Mouse (Mus musculus) gastrocnemius, postnatal 14 days (tissue): ENCODE data around the gene Hsd3b6. TPM values are rescaled to one million over a fixed set of nuclear protein-coding genes. Genes with fewer than 3 reads are reported as not detected.
"Not testable (repeated sequence)": the region's sequence is repeated elsewhere in the genome, so short reads cannot be mapped to it uniquely, and the experiment has no call there.

Source experiments
- DNase-seq: peaks from one replicate; pipeline ENCODE4 v3.0.0; 2021; ENCODE audit warnings: mixed read lengths
- intact Hi-C: fragments of 180-260 bp; cut with DNase I; formaldehyde crosslinking; loops from one replicate; pipeline ENCODE4 v1.15.1; 2025; ENCODE audit warnings: low total_unique reads
- long read RNA-seq, 2 experiments: library from polyadenylated mRNA; stranded (forward); transcript quantifications; one replicate each; pipeline ENCODE4 v2.0.0; 2021
- total RNA-seq, 2 experiments: library from RNA; stranded (reverse); gene quantifications; 2 replicates each; pipeline ENCODE4 v1.2.3; 2021

Gene Hsd3b6
- total RNA-seq, result not detected
- long read RNA-seq, experiment 1, result 0 reads
- long read RNA-seq, experiment 2, result 0 reads

DNA sequence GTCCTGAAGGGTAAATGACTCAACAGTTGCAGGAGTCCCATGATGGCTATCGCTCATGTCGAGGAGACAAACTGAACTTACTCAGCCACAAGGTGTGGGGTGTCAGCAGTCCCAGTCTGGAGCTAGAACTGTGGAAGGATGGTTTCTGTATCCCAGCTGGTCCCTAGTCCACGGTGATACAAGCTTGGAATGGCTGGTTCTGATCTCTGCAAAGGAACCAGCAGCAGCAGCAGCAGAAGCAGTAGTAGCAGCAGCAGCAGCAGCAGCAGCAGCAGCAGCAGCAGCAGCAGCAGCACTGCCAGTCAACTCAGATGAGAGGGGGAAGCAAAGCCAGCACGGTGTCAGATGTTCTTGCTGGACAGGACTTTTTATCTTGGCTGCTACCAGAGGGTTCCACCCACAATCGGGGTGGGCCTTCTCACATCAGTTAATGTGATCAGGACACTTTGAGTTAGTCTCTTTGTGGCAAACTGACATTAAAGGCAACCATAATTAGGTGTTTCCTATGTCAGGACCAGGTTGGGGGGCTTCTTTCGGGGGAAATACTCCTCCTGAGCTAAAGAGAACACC, at the start of gene Hsd3b6:
TSS of gene Hsd3b6 (minus strand) at position 343 of the 570 bp plus-strand sequence.
- no peak for DNase-seq

DNA sequence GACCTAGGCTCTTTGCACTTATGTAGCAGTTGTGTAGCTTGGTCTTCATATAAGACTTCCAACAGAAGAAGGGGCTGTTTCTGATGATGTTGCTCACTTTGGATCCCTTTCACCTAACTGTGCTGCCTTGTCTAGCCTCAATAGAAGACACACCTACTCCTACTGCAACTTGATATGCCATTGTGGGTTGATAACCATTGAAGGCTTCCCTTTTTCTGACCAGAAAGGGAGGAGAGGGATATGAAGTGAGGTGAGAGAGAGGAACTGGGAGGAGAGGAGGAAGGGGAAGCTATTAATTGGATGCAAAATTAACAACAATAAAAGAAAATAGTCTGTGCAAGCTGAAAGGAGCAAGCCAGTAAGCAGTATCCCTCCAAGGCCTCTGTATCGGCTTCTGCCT, 48.6 kb upstream of the Hsd3b6 start:
- intact Hi-C loops, result no loop called here
- no peak for DNase-seq

More for the DNA sequence above, at the start of gene Hsd3b6:
- intact Hi-C loops, result no loop called here

DNA sequence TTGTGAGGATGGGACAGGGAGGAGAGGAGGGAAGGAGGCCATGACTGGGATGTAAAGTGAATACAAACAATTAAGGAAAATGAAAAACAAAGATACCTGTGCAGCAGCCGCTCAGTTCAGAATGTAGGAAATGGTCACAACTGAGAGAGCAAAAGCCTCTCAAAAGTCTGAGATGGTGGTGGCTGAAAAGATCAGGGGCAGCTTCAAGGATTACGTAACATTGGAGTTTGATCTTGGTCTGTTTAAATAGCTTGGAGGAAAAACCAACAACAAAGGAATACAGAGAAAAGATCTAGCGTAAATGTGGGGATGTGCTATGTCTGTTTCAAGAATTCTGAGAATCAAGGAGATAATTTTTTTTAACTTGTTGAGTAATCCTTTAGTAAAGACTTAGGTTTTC, 45.3 kb upstream of the Hsd3b6 start, which contains the start of gene Hsd3b1:
TSS of gene Hsd3b1 (minus strand) at position 219 of the 400 bp plus-strand sequence.
- intact Hi-C loops, result no loop called here
- no peak for DNase-seq

DNA sequence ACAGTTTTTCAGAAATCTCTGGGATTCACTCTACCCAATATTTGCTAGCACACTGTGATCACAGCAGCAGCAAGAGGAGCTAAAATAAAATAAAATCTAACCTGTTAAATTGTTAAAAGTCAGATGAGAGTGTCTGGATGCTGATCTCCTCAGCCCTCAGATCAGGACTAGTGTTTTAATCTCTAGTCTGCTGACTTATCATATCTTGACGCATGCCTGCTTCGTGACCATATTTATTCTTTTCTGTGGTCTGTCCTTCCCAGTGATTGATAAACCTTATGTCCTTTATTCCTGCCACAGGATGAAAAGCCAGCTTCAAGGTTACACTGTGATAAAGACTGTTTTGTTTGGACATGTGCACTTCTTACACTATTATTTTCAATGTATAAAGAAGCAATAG, 43.8 kb upstream of the Hsd3b6 start:
- no peak for DNase-seq
- intact Hi-C loops, result no loop called here

DNA sequence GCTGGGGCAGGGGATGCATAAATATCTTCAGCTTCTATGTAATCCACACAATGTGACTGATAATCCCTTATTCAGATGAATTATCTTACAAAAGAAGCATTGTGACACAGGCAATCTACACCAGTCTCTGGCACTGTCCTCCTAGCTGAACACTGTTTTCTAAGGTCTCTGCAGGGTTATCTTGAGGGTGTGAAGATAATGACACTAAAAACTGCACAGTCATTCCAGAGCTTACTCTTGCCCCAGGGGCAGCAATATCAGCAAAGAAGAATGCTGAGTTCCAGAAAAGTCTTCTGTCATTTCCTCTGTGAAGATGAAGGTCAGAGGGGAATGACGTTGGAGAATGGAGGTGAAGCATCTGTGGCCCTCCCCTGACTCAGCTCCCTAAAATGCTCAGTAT, 42.6 kb upstream of the Hsd3b6 start:
- no peak for DNase-seq
- intact Hi-C loops, result no loop called here

DNA sequence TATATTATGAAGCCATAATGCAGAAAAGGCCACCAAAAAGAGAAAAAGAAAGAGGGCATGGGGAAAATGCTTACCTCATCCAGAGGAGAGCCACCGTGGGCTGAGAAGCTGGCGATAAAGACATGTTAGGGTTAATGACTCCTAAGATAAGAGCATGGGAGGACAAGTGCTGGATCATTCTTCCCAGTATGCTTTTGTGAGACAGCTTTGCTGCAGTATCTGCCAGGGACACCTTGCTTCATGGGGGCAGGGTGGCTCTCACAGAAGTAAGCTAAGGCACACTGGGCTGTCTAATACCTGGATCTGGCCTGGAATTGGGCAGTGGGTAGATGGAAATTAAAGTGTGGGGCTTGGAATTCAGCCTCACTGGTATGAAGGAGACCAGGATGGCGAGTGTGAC, 40.9 kb upstream of the Hsd3b6 start:
- intact Hi-C loops, result no loop called here
- DNase-seq, result no peak

DNA sequence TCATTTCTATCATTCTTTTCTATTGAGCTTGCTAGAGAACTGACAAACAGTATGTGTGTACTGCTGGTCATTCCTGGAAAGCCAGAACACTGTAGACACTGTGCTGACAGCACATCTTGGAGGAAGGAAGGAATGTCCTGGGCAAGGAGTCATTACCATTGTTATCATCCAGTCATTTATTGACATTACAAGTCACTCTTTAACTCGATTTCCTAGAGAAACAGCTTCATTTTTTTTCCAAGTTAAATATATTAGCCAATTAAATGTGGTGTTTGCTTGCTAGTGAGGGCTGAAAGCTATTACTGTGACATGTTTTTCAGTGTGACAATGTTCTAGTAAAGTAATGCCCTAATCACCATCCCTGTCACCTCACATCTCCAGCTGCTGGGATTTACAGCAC, 39.4 kb upstream of the Hsd3b6 start:
- intact Hi-C loops, result no loop called here
- DNase-seq, result no peak

DNA sequence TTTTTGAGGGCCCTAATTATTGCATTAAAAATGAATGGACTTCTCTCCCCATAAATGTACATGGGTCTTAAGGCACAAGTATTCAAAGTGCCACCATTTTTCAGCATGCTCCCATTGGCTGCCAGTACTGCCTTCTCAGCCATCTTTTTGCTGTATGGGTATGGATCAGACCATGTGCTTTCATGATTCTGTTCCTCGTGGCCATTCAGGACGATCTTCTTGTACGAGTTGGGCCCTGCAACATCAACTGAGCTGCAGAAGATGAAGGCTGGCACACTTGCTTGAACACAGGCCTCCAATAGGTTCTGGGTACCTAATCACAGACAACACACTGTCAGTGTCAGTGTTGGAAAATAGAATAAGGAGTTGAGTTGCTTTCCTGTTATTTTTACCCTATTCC, 38.8 kb upstream of the Hsd3b6 start:
- DNase-seq, result no peak
- intact Hi-C loops, result no loop called here

DNA sequence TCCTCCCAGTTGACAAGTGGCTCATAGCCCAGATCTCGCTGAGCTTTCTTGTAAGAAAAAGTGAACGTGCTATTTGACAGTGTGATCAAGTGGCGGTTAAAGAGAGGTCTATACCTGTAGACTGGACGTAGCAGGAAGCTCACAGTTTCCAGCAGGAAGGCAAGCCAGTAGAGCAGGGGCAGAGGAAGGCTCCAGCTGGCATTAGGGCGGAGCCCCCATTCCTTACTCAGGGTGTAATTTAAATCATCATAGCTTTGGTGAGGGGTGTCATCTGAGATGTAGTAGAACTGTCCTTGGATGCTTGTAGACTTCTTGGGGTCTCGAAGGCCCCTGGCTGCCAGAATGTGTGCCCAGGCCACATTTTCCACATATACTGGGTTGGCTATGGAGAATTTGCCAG, 38.4 kb upstream of the Hsd3b6 start:
- DNase-seq, result no peak
- intact Hi-C loops, result no loop called here

DNA sequence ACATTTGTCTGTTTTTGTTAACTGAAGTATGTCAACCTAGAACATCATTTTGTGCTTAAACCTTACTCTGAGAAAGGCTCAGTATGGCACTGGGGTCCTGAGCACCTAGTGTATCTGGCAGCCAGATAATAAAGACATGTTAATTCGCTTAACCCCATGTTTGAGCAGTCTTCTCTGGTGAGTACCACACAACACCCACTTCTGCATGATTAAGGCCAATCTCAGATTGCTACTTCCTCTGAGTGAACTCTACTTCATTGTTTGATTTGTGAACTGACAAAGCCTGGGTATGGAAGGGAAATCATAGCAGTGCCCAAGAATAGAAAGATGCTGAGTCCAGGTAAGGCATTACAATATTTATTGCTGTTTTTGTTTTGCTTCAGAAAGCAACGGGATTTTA, 37.6 kb upstream of the Hsd3b6 start:
- intact Hi-C loops, result no loop called here
- DNase-seq, result no peak

DNA sequence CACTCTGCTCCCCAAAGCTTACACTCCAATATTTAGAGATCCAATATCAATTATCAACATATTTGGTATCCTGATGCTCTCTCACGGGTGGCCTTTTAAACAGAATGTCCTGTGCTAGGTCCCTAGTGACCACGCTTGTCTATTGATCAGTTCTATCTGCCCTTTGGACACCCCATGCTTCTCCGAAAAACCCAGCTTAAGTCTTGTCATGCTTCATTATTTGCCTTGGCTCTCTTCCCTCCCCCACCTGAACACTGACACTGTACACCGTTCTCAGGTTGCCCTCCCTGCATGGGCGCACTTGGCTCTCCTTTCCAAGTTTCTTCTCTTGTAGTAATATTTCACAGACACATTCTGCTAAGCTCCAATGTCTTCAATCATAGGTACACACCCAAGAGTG, 36.0 kb upstream of the Hsd3b6 start:
- no peak for DNase-seq
- intact Hi-C loops, result no loop called here

DNA sequence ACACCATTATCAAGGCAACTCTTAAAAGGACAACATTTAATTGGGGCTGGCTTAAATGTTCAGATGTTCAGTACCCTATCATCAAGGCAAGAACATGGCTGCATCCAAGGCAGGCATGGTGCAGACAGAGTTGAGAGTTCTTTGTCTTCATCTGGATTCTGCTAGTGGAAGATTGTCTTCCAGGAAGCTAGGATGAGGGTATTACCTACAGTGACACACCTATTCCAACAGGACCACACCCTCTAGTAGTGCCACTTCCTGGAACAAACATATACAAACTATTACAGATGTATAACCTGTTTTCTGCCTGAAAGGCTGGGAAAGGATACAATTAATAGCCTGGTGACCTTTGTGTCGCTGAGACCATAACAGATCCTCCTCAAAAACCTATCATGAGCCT, 34.7 kb upstream of the Hsd3b6 start:
- no peak for DNase-seq
- intact Hi-C loops, result no loop called here

DNA sequence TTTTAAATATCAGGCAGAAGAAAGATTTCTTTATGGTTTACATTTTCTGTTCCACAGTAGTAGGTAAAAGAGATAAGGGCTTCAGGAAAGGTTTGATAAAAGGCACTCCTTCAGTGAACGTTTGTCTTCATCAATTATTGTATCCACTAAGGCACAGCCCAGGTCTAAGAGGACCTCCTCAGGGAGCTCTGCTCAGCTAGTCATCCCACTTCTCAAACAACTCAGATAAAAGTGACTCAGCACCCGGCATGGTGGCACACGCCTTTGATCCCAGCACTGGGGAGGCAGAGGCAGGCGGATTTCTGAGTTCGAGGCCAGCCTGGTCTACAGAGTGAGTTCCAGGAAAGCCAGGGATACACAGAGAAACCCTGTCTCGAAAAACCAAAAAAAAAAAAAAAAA, 1.6 kb downstream of the Hsd3b6 start:
- intact Hi-C loops, DNase-seq: not testable (repeated sequence)

DNA sequence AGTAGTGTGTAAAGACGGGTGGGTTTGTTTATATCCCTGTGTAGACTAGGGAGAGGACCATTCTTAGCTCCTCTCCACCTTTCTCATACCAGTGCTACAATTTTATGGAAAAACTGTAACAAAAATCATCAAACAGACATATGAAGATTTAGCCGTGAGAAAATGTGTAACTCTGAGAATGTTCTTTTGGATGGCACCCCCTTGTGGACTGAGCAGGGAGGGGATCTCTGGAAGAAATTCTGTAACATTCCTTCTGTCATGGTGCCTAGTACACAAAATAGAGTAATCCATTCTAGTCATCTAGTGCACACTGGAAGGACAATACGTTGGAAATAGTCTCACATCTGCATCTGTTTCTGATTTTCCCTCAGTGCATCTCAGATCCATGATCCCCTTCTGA, 9.2 kb downstream of the Hsd3b6 start:
- intact Hi-C loops, result not testable (repeated sequence)

DNA sequence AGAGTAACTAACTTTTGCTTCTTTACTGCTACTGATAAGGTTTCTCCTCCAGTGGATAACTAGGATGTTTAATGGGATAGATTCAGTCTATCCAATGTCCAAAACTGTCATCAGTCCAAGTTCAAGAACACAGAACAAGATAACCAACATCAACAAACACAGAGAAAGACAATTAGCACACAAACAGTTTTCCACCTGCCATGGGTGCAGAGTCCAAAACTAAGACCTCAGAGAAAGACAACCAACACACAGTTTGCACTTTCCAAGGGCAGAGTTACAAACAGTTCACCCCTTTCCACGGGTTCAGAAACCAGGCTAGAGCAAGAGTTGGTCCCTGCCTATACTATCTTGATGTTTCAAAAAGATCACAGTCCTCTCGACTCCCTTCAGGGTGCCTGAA, 27.7 kb downstream of the Hsd3b6 start:
- no peak for DNase-seq

More for the DNA sequence above, 9.2 kb downstream of the Hsd3b6 start:
- not testable (repeated sequence) for DNase-seq

DNA sequence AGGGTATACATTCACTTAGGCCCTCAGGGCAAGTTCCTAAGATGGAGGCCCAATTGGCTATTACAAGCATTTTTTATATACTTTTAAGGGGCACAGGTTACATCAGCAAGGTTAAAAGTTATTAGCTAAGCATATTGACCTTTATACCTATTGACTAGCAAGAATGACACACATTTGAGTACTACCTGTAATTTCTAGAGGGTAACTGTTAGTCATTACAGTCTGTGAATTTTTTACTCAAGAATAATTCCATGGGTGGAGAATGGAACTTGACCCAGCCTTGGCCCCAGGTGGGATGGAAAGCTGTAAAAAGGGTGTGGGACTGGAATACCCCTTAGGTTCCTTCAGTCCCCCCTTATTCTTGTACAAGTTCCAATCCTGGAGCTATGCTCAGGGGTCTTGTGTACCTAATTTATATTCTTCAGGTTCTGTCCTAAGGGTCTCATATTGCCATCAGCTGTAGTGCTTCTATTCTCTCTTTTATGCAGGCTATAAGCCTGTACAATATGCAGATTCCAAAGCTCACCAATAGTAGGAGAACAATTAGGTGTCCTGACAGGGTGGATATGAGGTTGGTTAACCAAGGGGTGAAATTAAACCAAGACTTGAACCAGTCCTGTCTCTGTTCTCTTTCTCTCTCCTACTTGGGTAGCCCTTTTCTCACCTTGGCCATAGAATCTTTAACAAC, 31.9 kb downstream of the Hsd3b6 start:
- intact Hi-C loops, result no loop called here

More for the DNA sequence above, 27.7 kb downstream of the Hsd3b6 start:
- intact Hi-C loops, result no loop called here

DNA sequence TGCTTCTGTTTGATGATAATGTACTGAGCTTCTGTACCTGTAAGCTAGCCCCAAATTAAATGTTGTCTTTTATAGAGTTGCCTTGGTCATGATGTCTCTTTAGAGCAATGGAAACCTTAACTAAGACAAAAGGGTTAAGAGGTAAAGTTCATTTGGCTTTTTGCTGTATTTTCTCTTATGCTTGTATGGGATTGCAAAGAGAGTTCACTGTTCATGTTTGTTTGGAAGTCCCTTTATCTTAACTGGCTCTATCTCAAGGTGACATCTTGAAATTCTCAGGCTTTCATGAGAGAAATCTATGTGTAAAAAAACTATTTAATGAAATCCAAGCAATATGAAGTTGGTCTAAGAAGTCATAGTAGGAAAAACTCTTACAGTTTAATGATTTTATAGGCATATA, 33.3 kb downstream of the Hsd3b6 start:
- intact Hi-C loops, result no loop called here
- DNase-seq, result no peak

More for the DNA sequence above, 31.9 kb downstream of the Hsd3b6 start:
- no peak for DNase-seq

DNA sequence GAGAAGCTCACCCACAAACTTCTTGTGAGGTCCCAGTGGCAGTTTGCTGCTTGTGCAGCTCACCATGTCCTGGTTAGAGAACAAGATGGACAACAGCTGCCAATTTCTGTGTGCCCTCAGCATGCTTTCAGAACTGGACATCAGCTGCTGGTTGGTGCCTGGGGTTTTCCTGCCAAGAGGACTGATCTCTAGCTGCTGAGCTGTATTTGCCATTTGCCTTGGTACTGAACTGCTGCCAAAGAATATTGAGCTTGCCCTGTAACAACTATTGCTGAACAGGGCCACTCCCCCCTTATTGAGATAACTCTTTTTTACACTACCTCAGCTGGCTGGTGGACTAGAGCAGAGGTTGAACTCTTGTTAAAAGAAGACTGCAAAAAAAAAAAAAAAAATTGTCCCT, 50.1 kb downstream of the Hsd3b6 start:
- no peak for DNase-seq
- intact Hi-C loops, result no loop called here

DNA sequence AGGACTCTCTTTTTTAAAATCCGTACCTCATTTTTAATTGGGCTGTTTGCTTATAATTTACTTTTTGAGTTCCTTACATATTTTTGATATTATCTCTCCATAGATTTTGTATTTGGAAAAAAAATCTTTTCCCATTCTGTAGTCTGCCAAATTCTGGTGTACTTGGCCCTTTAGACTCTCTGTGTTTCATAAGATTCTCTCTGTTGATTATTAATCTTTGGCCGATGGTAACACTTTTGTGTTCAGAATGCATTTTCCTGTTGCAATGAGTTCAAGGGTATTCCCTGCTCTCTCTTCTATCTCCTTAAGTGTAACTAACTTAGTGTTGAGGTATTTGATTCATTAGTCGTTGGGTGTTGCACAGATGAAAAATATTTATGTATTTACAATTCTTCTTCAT, 57.4 kb downstream of the Hsd3b6 start:
- intact Hi-C loops, result no loop called here
- DNase-seq, result no peak
